ENCODE assay signal across 27 mouse cellular contexts in genomic region chr2:75600511-75600910, GRCm38 (mm10). TPM values are rescaled to one million over a fixed set of nuclear protein-coding genes. Genes with fewer than 3 reads are reported as not detected.
DNase-seq lines count a peak whose midpoint lies in the region; ATAC-seq lines count a peak whose summit lies in the region.
"Had no signal": no experiment of that assay in that cellular context is flagged by ENCODE, and none has a peak within 500 bp of the region (broad histone marks: within the 10 kb centered on the region; RNA-seq: fewer than 3 reads in every experiment).

No protein-coding gene starts in this region.

- no peaks in the 10 kb centered on the region for H3K9me3 ChIP-seq in heart, embryonic 16.5 days (replicated peaks; ENCODE audit: control insufficient read depth, low read length)
- no peaks in the 10 kb centered on the region for H3K9me3 ChIP-seq in heart, embryonic 10.5 days
- no peaks in the 10 kb centered on the region for H3K9me3 ChIP-seq in embryonic facial prominence, embryonic 10.5 days
- H3K9me3 ChIP-seq: embryonic facial prominence, embryonic 13.5 days; forebrain, embryonic 10.5 days; forebrain, embryonic 15.5 days; G1E had no signal

- peak; percentile 58; the same call in 1 of the 2 replicates for ATAC-seq in heart, embryonic 16.5 days (replicated peaks; ENCODE audit: extremely low read depth, insufficient read depth, low FRiP score)
- 0 out of 2 replicates have a peak, but pooled peaks have one; percentile 30 for ATAC-seq in granulocyte monocyte progenitor cell, adult 5-6 weeks (replicated peaks; ENCODE audit: poor library complexity, severe bottlenecking)
- ATAC-seq: forebrain, embryonic 15.5 days; hindbrain, postnatal 0 days; Patski had no signal

- H3K4me3 ChIP-seq in heart, embryonic 16.5 days (ENCODE audit: low read length) = no peak overlapping the region
- no peak overlapping the region for H3K4me3 ChIP-seq in heart, embryonic 10.5 days
- no peak overlapping the region for H3K4me3 ChIP-seq in embryonic facial prominence, embryonic 10.5 days
- H3K4me3 ChIP-seq: embryonic facial prominence, embryonic 13.5 days; forebrain, embryonic 10.5 days; forebrain, embryonic 15.5 days had no signal

- H3K4me1 ChIP-seq in heart, embryonic 16.5 days (ENCODE audit: control insufficient read depth, insufficient read depth, low read length) = 0 out of 2 replicates have a peak, but pooled peaks cover 5% of the 10 kb centered on the region
- peaks cover 3% of the 10 kb centered on the region; the same call in 1 of the 2 replicates for H3K4me1 ChIP-seq in heart, embryonic 10.5 days
- peaks cover 13% of the 10 kb centered on the region for H3K4me1 ChIP-seq in embryonic facial prominence, embryonic 10.5 days

- H3K27me3 ChIP-seq in heart, embryonic 16.5 days (ENCODE audit: control insufficient read depth, insufficient read depth, low read length) = no peaks in the 10 kb centered on the region
- H3K27me3 ChIP-seq in heart, embryonic 10.5 days (ENCODE audit: insufficient read depth, poor library complexity, severe bottlenecking) = no peaks in the 10 kb centered on the region
- H3K27me3 ChIP-seq in embryonic facial prominence, embryonic 10.5 days (replicated peaks; ENCODE audit: low read depth, poor library complexity, severe bottlenecking) = no peaks in the 10 kb centered on the region; the same call in 1 of the 2 replicates
- H3K27me3 ChIP-seq: embryonic facial prominence, embryonic 13.5 days; forebrain, embryonic 15.5 days had no signal

- 54% methylated on average over 5 of the region's 5 CpGs for WGBS in heart, embryonic 16.5 days
- WGBS in heart, embryonic 10.5 days = 67% methylated on average over 5 of the region's 5 CpGs
- WGBS in embryonic facial prominence, embryonic 10.5 days = 80% methylated on average over 5 of the region's 5 CpGs

- no peak overlapping the region; the same call in 1 of the 2 replicates for H3K27ac ChIP-seq in heart, embryonic 16.5 days (ENCODE audit: low read length)
- H3K27ac ChIP-seq in heart, embryonic 10.5 days = no peak overlapping the region
- no peak overlapping the region for H3K27ac ChIP-seq in embryonic facial prominence, embryonic 10.5 days (replicated peaks)
- H3K27ac ChIP-seq: embryonic facial prominence, embryonic 13.5 days; forebrain, embryonic 10.5 days; forebrain, embryonic 15.5 days; hindbrain, postnatal 0 days; liver, embryonic 14.5 days had no signal

- DNase-seq in heart, embryonic 10.5 days (ENCODE audit: low spot score) = no peak
- DNase-seq in naive thymus-derived CD4-positive, alpha-beta T cell, adult 2 months (ENCODE audit: low read depth) = peak; percentile 32
- DNase-seq in urinary bladder, adult 18-20 months (ENCODE audit: low spot score in 2 of 2) = no peak
- no peak for DNase-seq in left cerebral cortex, adult 9 months (ENCODE audit: low spot score in 2 of 2)
- no peak for DNase-seq in embryonic facial prominence, embryonic 10.5 days (ENCODE audit: low spot score)
- DNase-seq: adrenal gland, postnatal 25 days; cerebellum, adult 11-12 months; cerebellum, adult 9-11 months; embryo, embryonic 11 days; gastrocnemius, postnatal 25 days; kidney, adult 2 months; layer of hippocampus, adult 9-11 months; liver; lung, embryonic 14.5 days; lung, postnatal 14 days; midbrain, embryonic 14.5 days; right cerebral cortex, adult 18-20 months; right cerebral cortex, postnatal 4 days had no signal

- no peaks in the 10 kb centered on the region for H3K36me3 ChIP-seq in heart, embryonic 16.5 days (ENCODE audit: control insufficient read depth, insufficient read depth)
- H3K36me3 ChIP-seq in heart, embryonic 10.5 days = no peaks in the 10 kb centered on the region
- H3K36me3 ChIP-seq in embryonic facial prominence, embryonic 10.5 days (replicated peaks) = no peaks in the 10 kb centered on the region
- H3K36me3 ChIP-seq: embryonic facial prominence, embryonic 13.5 days; forebrain, embryonic 10.5 days; forebrain, embryonic 15.5 days; G1E had no signal

- H3K9ac ChIP-seq in heart, embryonic 16.5 days (ENCODE audit: low read length) = no peak overlapping the region
- H3K9ac ChIP-seq: embryonic facial prominence, embryonic 13.5 days; forebrain, embryonic 15.5 days; liver, embryonic 14.5 days; lung, embryonic 14.5 days had no signal

- H3K4me2 ChIP-seq in heart, embryonic 16.5 days (ENCODE audit: low read depth, low read length) = no peak overlapping the region
- H3K4me2 ChIP-seq: embryonic facial prominence, embryonic 13.5 days; forebrain, embryonic 15.5 days; lung, embryonic 14.5 days had no signal

RNA-seq across cellular contexts. Expression of gene Hnrnpa3, which starts 58.5 kb away (rescaled TPM):
- polyA plus RNA-seq in heart, embryonic 16.5 days (2015; fragmentation: Nextera tagmentation; extraction: Ambion mirVana) = 139 and 182 TPM in 2 replicates
- polyA plus RNA-seq in heart, embryonic 10.5 days (2016; fragmentation: Nextera tagmentation; extraction: Ambion mirVana) = 188 and 209 TPM in 2 replicates
- 734 and 909 TPM in 2 replicates for total RNA-seq in granulocyte monocyte progenitor cell, adult 5-6 weeks (2014; fragmentation: Nextera tagmentation)
- total RNA-seq in granulocyte monocyte progenitor cell, adult 5-6 weeks (2017) = 363 and 370 TPM in 2 replicates
- 364 and 384 TPM in 2 replicates for polyA plus RNA-seq in embryonic facial prominence, embryonic 10.5 days (2016; fragmentation: Nextera tagmentation; extraction: Ambion mirVana)
